Mouse (Mus musculus): ENCODE measurements around the gene Dffa. TPM values are rescaled to one million over a fixed set of nuclear protein-coding genes. Genes with fewer than 3 reads are reported as not detected.

The Dffa gene
- polyA plus RNA-seq, 1 experiment from 2014 or later: 34.2 TPM

- no peak overlapping the region for H3K27ac ChIP-seq (ENCODE audit: low read depth, low read length)
- peaks cover 8% of the 10 kb centered on the region for H3K4me1 ChIP-seq (ENCODE audit: control insufficient read depth, insufficient read depth, low read length)
- peaks cover 22% of the 10 kb centered on the region for H3K36me3 ChIP-seq (ENCODE audit: control insufficient read depth, insufficient read depth, low read length)
- WGBS (ENCODE audit: insufficient replicate concordance): 73% methylated on average over 4 of the region's 4 CpGs
- no peak for ATAC-seq (replicated peaks; ENCODE audit: insufficient number of reproducible peaks, low FRiP score, low TSS enrichment)
- H3K9me3 ChIP-seq (replicated peaks; ENCODE audit: control insufficient read depth, low read length): no peaks in the 10 kb centered on the region
- no peaks in the 10 kb centered on the region for H3K27me3 ChIP-seq (ENCODE audit: control insufficient read depth, insufficient read depth, low read length)
- no peak overlapping the region for H3K4me2 ChIP-seq
- no peak overlapping the region for H3K4me3 ChIP-seq (ENCODE audit: low read depth, low read length)
- no peak overlapping the region for H3K9ac ChIP-seq (ENCODE audit: low read depth, low read length)
These were observed 44.1 kb downstream of the Dffa start for GRCm38 (mm10) chr4:149148084-149148483.

- H3K4me3 ChIP-seq (ENCODE audit: low read depth, low read length): no peak overlapping the region
- H3K4me2 ChIP-seq: no peak overlapping the region
- H3K9ac ChIP-seq (ENCODE audit: low read depth, low read length): no peak overlapping the region
- H3K9me3 ChIP-seq (replicated peaks; ENCODE audit: control insufficient read depth, low read length): no peaks in the 10 kb centered on the region
- H3K4me1 ChIP-seq (ENCODE audit: control insufficient read depth, insufficient read depth, low read length): peaks cover 8% of the 10 kb centered on the region
- WGBS (ENCODE audit: insufficient replicate concordance): 87% methylated on average over 9 of the region's 9 CpGs
- no peaks in the 10 kb centered on the region for H3K27me3 ChIP-seq (ENCODE audit: control insufficient read depth, insufficient read depth, low read length)
- peaks cover 26% of the 10 kb centered on the region for H3K36me3 ChIP-seq (ENCODE audit: control insufficient read depth, insufficient read depth, low read length)
- ATAC-seq (replicated peaks; ENCODE audit: insufficient number of reproducible peaks, low FRiP score, low TSS enrichment): no peak
- no peak overlapping the region for H3K27ac ChIP-seq (ENCODE audit: low read depth, low read length)
These were observed 45.2 kb downstream of the Dffa start for GRCm38 (mm10) chr4:149149196-149149595.

- no peak overlapping the region for H3K9ac ChIP-seq (ENCODE audit: low read depth, low read length)
- no peak overlapping the region for H3K4me2 ChIP-seq
- H3K9me3 ChIP-seq (replicated peaks; ENCODE audit: control insufficient read depth, low read length): no peaks in the 10 kb centered on the region
- 75% methylated on average over 7 of the region's 7 CpGs for WGBS (ENCODE audit: insufficient replicate concordance)
- peaks cover 8% of the 10 kb centered on the region for H3K4me1 ChIP-seq (ENCODE audit: control insufficient read depth, insufficient read depth, low read length)
- H3K4me3 ChIP-seq (ENCODE audit: low read depth, low read length): no peak overlapping the region
- no peaks in the 10 kb centered on the region for H3K27me3 ChIP-seq (ENCODE audit: control insufficient read depth, insufficient read depth, low read length)
- H3K27ac ChIP-seq (ENCODE audit: low read depth, low read length): no peak overlapping the region
- no peak for ATAC-seq (replicated peaks; ENCODE audit: insufficient number of reproducible peaks, low FRiP score, low TSS enrichment)
- H3K36me3 ChIP-seq (ENCODE audit: control insufficient read depth, insufficient read depth, low read length): peaks cover 27% of the 10 kb centered on the region
These were observed 45.7 kb downstream of the Dffa start for GRCm38 (mm10) chr4:149149611-149150010.

DNA sequence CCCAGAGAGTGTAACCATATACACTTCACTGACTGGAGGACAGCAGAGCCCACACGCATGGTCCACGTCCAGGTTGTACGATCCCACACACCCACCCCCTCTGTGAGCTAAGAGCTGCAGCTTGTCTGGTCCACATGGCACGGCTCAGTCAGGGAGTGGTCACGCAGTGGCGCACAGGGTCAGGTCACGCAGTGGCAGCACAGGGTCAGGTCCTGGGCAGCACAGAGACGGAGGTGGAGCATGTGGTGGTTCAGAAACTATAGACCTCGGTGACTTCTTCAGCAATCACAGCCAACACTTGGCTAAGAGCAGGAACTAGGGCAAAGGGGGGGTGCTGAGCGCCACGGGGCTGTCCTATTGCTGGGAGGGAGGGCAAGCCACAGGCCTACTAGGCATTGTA, 46.3 kb downstream of the Dffa start:
- Histone ChIP-seq H3K4me2 (no peak overlapping the region), H3K27ac (ENCODE audit: low read depth, low read length) (no peak overlapping the region), H3K4me3 (ENCODE audit: low read depth, low read length) (no peak overlapping the region), H3K9ac (ENCODE audit: low read depth, low read length) (no peak overlapping the region), H3K9me3 (replicated peaks; ENCODE audit: control insufficient read depth, low read length) (no peaks in the 10 kb centered on the region), H3K27me3 (ENCODE audit: control insufficient read depth, insufficient read depth, low read length) (no peaks in the 10 kb centered on the region), H3K36me3 (ENCODE audit: control insufficient read depth, insufficient read depth, low read length) (peaks cover 33% of the 10 kb centered on the region), H3K4me1 (ENCODE audit: control insufficient read depth, insufficient read depth, low read length) (peaks cover 8% of the 10 kb centered on the region)
- ATAC-seq (replicated peaks; ENCODE audit: insufficient number of reproducible peaks, low FRiP score, low TSS enrichment): no peak
- WGBS (ENCODE audit: insufficient replicate concordance): 86% methylated on average over 11 of the region's 11 CpGs

DNA sequence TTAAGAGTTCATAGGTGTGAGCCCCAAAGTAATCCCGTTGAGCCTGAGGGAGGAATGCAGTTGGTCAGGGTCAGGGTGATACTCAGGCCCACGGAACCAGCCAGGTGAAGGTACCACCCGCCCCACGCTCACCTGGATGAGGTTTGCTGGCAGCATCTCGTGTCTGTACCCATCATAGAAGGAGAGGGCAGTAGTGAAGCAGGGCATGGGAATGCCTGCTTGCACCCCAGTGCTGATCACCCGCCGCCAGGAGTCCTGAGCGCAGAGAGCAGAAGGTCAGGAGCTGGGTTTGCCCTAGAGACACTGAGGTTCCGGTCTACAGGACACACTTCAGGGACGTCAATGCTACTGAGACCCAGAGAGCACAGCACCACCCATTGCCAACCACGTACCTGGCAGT, 46.8 kb downstream of the Dffa start:
- H3K27me3 ChIP-seq (ENCODE audit: control insufficient read depth, insufficient read depth, low read length): no peaks in the 10 kb centered on the region
- H3K9ac ChIP-seq (ENCODE audit: low read depth, low read length): no peak overlapping the region
- WGBS (ENCODE audit: insufficient replicate concordance): 90% methylated on average over 11 of the region's 11 CpGs
- no peak overlapping the region for H3K4me2 ChIP-seq
- H3K9me3 ChIP-seq (replicated peaks; ENCODE audit: control insufficient read depth, low read length): no peaks in the 10 kb centered on the region
- H3K36me3 ChIP-seq (ENCODE audit: control insufficient read depth, insufficient read depth, low read length): peaks cover 37% of the 10 kb centered on the region
- no peak overlapping the region for H3K27ac ChIP-seq (ENCODE audit: low read depth, low read length)
- H3K4me3 ChIP-seq (ENCODE audit: low read depth, low read length): no peak overlapping the region
- peaks cover 8% of the 10 kb centered on the region for H3K4me1 ChIP-seq (ENCODE audit: control insufficient read depth, insufficient read depth, low read length)
- ATAC-seq (replicated peaks; ENCODE audit: insufficient number of reproducible peaks, low FRiP score, low TSS enrichment): no peak; the same call in 1 of the 2 replicates

DNA sequence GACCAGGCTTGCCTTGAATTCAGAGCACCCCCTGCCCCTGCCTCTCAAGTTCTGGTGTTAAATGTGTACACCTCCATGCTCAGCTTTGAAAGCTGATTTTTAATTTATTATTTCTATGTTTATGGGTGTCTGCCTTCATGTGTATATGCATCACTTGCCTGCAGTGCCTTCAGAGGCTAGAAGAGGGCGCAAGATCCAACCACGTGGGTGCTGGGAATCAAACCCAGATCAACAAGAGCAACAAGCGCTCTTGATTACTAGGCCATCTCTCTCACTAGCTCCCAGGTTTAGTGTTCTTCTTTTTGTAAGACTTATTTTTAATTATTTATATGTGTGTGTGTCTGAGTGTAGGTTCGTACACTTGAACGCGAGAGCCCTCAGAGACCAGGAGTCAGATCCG, 50.9 kb downstream of the Dffa start:
- Histone ChIP-seq H3K9me3 (replicated peaks; ENCODE audit: control insufficient read depth, low read length) (no peaks in the 10 kb centered on the region), H3K27ac (ENCODE audit: low read depth, low read length) (no peak overlapping the region), H3K36me3 (ENCODE audit: control insufficient read depth, insufficient read depth, low read length) (peaks cover 62% of the 10 kb centered on the region), H3K4me2 (no peak overlapping the region), H3K4me3 (ENCODE audit: low read depth, low read length) (no peak overlapping the region), H3K9ac (ENCODE audit: low read depth, low read length) (no peak overlapping the region), H3K27me3 (ENCODE audit: control insufficient read depth, insufficient read depth, low read length) (no peaks in the 10 kb centered on the region), H3K4me1 (ENCODE audit: control insufficient read depth, insufficient read depth, low read length) (no peaks in the 10 kb centered on the region)
- ATAC-seq (replicated peaks; ENCODE audit: insufficient number of reproducible peaks, low FRiP score, low TSS enrichment): no peak
- WGBS (ENCODE audit: insufficient replicate concordance): 96% methylated on average over 7 of the region's 7 CpGs

DNA sequence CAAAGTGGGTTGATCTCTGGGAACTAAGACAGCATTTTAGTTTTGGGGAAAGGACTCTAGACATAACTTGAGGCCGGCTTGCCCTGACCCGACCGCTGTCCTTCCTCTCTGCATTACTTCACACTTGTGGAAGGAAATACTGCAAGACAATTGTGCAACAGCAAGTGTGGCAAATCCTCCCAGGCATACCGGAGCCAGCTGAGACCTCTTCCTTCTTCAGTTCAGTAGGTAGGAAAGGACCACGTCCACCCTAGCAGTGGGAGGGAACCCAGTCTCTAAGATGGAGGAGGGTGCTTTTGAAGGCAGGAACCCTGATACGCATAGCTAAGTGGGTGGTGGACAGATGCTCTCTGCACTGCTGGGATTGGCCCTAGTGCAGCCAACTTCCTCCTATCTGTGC, 51.8 kb downstream of the Dffa start:
- WGBS (ENCODE audit: insufficient replicate concordance): 96% methylated on average over 6 of the region's 6 CpGs
- no peaks in the 10 kb centered on the region for H3K4me1 ChIP-seq (ENCODE audit: control insufficient read depth, insufficient read depth, low read length)
- peaks cover 64% of the 10 kb centered on the region for H3K36me3 ChIP-seq (ENCODE audit: control insufficient read depth, insufficient read depth, low read length)
- no peak overlapping the region for H3K4me3 ChIP-seq (ENCODE audit: low read depth, low read length)
- no peaks in the 10 kb centered on the region for H3K27me3 ChIP-seq (ENCODE audit: control insufficient read depth, insufficient read depth, low read length)
- H3K9me3 ChIP-seq (replicated peaks; ENCODE audit: control insufficient read depth, low read length): no peaks in the 10 kb centered on the region
- no peak for ATAC-seq (replicated peaks; ENCODE audit: insufficient number of reproducible peaks, low FRiP score, low TSS enrichment)
- no peak overlapping the region for H3K4me2 ChIP-seq
- H3K9ac ChIP-seq (ENCODE audit: low read depth, low read length): no peak overlapping the region
- no peak overlapping the region for H3K27ac ChIP-seq (ENCODE audit: low read depth, low read length)

DNA sequence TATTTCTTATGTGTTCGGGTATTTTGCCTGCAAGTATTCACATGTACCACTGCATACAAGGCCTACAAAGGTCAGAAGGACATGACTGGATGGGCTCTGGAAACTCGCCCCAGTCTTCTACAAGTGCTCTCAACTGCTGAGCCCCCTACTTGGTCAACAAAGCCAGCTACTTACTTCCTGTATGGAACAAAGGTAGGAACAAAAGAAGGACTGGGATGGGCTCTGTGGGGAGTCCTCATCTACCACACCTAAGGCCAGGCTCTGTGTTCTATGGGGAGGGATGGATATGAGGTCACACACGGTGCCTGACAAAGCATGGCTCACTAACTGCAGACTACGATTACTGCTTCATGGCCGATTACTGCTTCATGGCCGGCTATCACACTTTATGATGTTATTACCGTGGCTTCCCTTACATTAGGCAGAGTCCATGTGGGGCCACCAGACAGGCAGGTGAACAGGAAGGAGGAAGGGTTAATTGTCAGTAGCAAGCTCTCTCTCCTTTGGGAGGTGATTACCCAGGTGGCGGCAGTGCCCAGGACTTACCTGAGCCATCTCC, 53.5 kb downstream of the Dffa start:
- H3K36me3 ChIP-seq (ENCODE audit: control insufficient read depth, insufficient read depth, low read length): peaks cover 53% of the 10 kb centered on the region
- no peak overlapping the region for H3K27ac ChIP-seq (ENCODE audit: low read depth, low read length)
- no peak overlapping the region for H3K9ac ChIP-seq (ENCODE audit: low read depth, low read length)
- no peak for ATAC-seq (replicated peaks; ENCODE audit: insufficient number of reproducible peaks, low FRiP score, low TSS enrichment)
- no peaks in the 10 kb centered on the region for H3K4me1 ChIP-seq (ENCODE audit: control insufficient read depth, insufficient read depth, low read length)
- H3K4me3 ChIP-seq (ENCODE audit: low read depth, low read length): no peak overlapping the region
- no peak overlapping the region for H3K4me2 ChIP-seq
- 91% methylated on average over 8 of the region's 8 CpGs for WGBS (ENCODE audit: insufficient replicate concordance)
- H3K27me3 ChIP-seq (ENCODE audit: control insufficient read depth, insufficient read depth, low read length): no peaks in the 10 kb centered on the region
- no peaks in the 10 kb centered on the region for H3K9me3 ChIP-seq (replicated peaks; ENCODE audit: control insufficient read depth, low read length)

GRCm38 (mm10) chr4:149159203-149159602, 55.3 kb downstream of the Dffa start:
- Histone ChIP-seq H3K4me3 (ENCODE audit: low read depth, low read length) (no peak overlapping the region), H3K36me3 (ENCODE audit: control insufficient read depth, insufficient read depth, low read length) (peaks cover 48% of the 10 kb centered on the region), H3K4me1 (ENCODE audit: control insufficient read depth, insufficient read depth, low read length) (no peaks in the 10 kb centered on the region), H3K27ac (ENCODE audit: low read depth, low read length) (no peak overlapping the region), H3K9me3 (replicated peaks; ENCODE audit: control insufficient read depth, low read length) (no peaks in the 10 kb centered on the region), H3K4me2 (no peak overlapping the region), H3K27me3 (ENCODE audit: control insufficient read depth, insufficient read depth, low read length) (no peaks in the 10 kb centered on the region), H3K9ac (ENCODE audit: low read depth, low read length) (no peak overlapping the region)
- no peak for ATAC-seq (replicated peaks; ENCODE audit: insufficient number of reproducible peaks, low FRiP score, low TSS enrichment)
- WGBS (ENCODE audit: insufficient replicate concordance): 76% methylated on average over 2 of the region's 2 CpGs

Data from heart, embryonic 11.5 days (tissue).